Mouse (Mus musculus): ENCODE measurements around the gene Gm49711. TPM values are rescaled to one million over a fixed set of nuclear protein-coding genes. Genes with fewer than 3 reads are reported as not detected.

Gm49711 gene
- polyA plus RNA-seq, 1 experiment, result not detected

- Histone ChIP-seq H3K4me1 (ENCODE audit: control insufficient read depth, insufficient read depth, low read length) (no peaks in the 10 kb centered on the region), H3K27ac (ENCODE audit: insufficient read depth, low read length) (no peak overlapping the region), H3K4me3 (ENCODE audit: insufficient read depth, low read length) (no peak overlapping the region)
- TF ChIP-seq POLR2A (IDR thresholded peaks at IDR 0.05; ENCODE audit: low read depth, low read length) (no peak), CTCF (IDR thresholded peaks at IDR 0.05; ENCODE audit: borderline replicate concordance, insufficient read depth, low read length) (no peak)
These were observed 176.4 kb downstream of the Gm49711 start for GRCm38 (mm10) chr16:92234530-92234929.

- Histone ChIP-seq H3K4me3 (ENCODE audit: insufficient read depth, low read length) (no peak overlapping the region), H3K27ac (ENCODE audit: insufficient read depth, low read length) (no peak overlapping the region), H3K4me1 (ENCODE audit: control insufficient read depth, insufficient read depth, low read length) (no peaks in the 10 kb centered on the region)
- TF ChIP-seq CTCF (IDR thresholded peaks at IDR 0.05; ENCODE audit: borderline replicate concordance, insufficient read depth, low read length) (no peak), POLR2A (IDR thresholded peaks at IDR 0.05; ENCODE audit: low read depth, low read length) (no peak)
These were observed 177.1 kb downstream of the Gm49711 start for GRCm38 (mm10) chr16:92235222-92235621.

Other genes starting within 250 kb of the Gm49711 start
- 75.3 and 105 TPM in 2 replicates for gene Mrps6, start within 50 bp of the Gm49711 start, polyA plus RNA-seq (2011; ENCODE audit: insufficient read length, low read depth, missing spikeins)
- 19.6 and 27.3 TPM in 2 replicates for gene Slc5a3, start within 50 bp of the Gm49711 start, polyA plus RNA-seq (2011; ENCODE audit: insufficient read length, low read depth, missing spikeins)
- gene Kcne2, start 234.1 kb downstream of the Gm49711 start, polyA plus RNA-seq (2011; ENCODE audit: insufficient read length, low read depth, missing spikeins), result not detected in 2 replicates
- 33.6 and 50.5 TPM in 2 replicates for gene Smim11, start 243.0 kb downstream of the Gm49711 start, polyA plus RNA-seq (2011; ENCODE audit: insufficient read length, low read depth, missing spikeins)

Data from embryonic fibroblast, embryonic 13.5 days (primary cell).